ENCODE assay signal across 15 mouse cellular contexts in genomic region chr11:68067806-68068205, GRCm38 (mm10).
"Had no signal": no experiment of that assay in that cellular context is flagged by ENCODE, and none has a peak within 500 bp of the region (broad histone marks: within the 10 kb centered on the region; RNA-seq: fewer than 3 reads in every experiment).

No protein-coding gene starts in this region.

- H3K4me3 ChIP-seq: limb, embryonic 15.5 days; liver, embryonic 12.5 days; midbrain, embryonic 12.5 days; myocyte; neural tube, embryonic 13.5 days; stomach, embryonic 15.5 days had no signal

- H3K36me3 ChIP-seq: limb, embryonic 15.5 days; liver, embryonic 12.5 days; midbrain, embryonic 12.5 days; neural tube, embryonic 13.5 days; stomach, embryonic 15.5 days had no signal

- H3K9me3 ChIP-seq: limb, embryonic 15.5 days; liver, embryonic 12.5 days; midbrain, embryonic 12.5 days; neural tube, embryonic 13.5 days; stomach, embryonic 15.5 days had no signal

- H3K4me1 ChIP-seq: limb, embryonic 15.5 days; liver, embryonic 12.5 days; midbrain, embryonic 12.5 days had no signal

- H3K27ac ChIP-seq: limb, embryonic 15.5 days; liver, embryonic 12.5 days; liver, embryonic 14.5 days; midbrain, embryonic 12.5 days; neural tube, embryonic 13.5 days; stomach, embryonic 15.5 days; stomach, postnatal 0 days had no signal

- H3K27me3 ChIP-seq: limb, embryonic 15.5 days; liver, embryonic 12.5 days; midbrain, embryonic 12.5 days; neural tube, embryonic 13.5 days; stomach, embryonic 15.5 days had no signal

- H3K9ac ChIP-seq: limb, embryonic 15.5 days; liver, embryonic 12.5 days; liver, embryonic 14.5 days; lung, embryonic 14.5 days; midbrain, embryonic 12.5 days; neural tube, embryonic 13.5 days; stomach, embryonic 15.5 days had no signal

- DNase-seq: lung, embryonic 14.5 days; midbrain, embryonic 14.5 days; right cerebral cortex, postnatal 14 days; thymus, adult 2 months; thymus, postnatal 25 days; thymus, postnatal 4 days had no signal

- H3K4me2 ChIP-seq: limb, embryonic 15.5 days; liver, embryonic 12.5 days; lung, embryonic 14.5 days; midbrain, embryonic 12.5 days; neural tube, embryonic 13.5 days; stomach, embryonic 15.5 days had no signal

- ATAC-seq: liver, embryonic 12.5 days; midbrain, embryonic 16.5 days had no signal
